Mouse (Mus musculus) urinary bladder, postnatal 14 days (tissue): ENCODE data around the gene Ephb1.

Experiments
- DNase-seq: peaks from one replicate; pipeline ENCODE4 v3.0.0; 2021; ENCODE audit warnings: low spot score

Ephb1 gene

GRCm38 (mm10) chr9:102249124-102249816 lies 105.2 kb downstream of the Ephb1 start:
- DNase-seq = no peak

GRCm38 (mm10) chr9:102245551-102245950 lies 108.9 kb downstream of the Ephb1 start:
- DNase-seq = no peak

- DNase-seq = no peak
These were observed 111.2 kb downstream of the Ephb1 start for GRCm38 (mm10) chr9:102243296-102243695.

GRCm38 (mm10) chr9:102241546-102241945 lies 112.9 kb downstream of the Ephb1 start:
- no peak for DNase-seq

- no peak for DNase-seq
These were observed 114.3 kb downstream of the Ephb1 start for GRCm38 (mm10) chr9:102240215-102240614.

GRCm38 (mm10) chr9:102235444-102235951 lies 119.0 kb downstream of the Ephb1 start:
- DNase-seq = no peak

GRCm38 (mm10) chr9:102231248-102231647 lies 123.2 kb downstream of the Ephb1 start:
- DNase-seq = no peak

- no peak for DNase-seq
These were observed 137.5 kb downstream of the Ephb1 start for GRCm38 (mm10) chr9:102216746-102217566.

- DNase-seq = no peak
These were observed 142.5 kb downstream of the Ephb1 start for GRCm38 (mm10) chr9:102212036-102212383.

GRCm38 (mm10) chr9:102211296-102212035 lies 143.0 kb downstream of the Ephb1 start:
- no peak for DNase-seq

GRCm38 (mm10) chr9:102205518-102205917 lies 149.0 kb downstream of the Ephb1 start:
- no peak for DNase-seq

- DNase-seq = no peak
These were observed 152.6 kb downstream of the Ephb1 start for GRCm38 (mm10) chr9:102201867-102202266.

- no peak for DNase-seq
These were observed 157.6 kb downstream of the Ephb1 start for GRCm38 (mm10) chr9:102196856-102197255.

GRCm38 (mm10) chr9:102194063-102194462 lies 160.4 kb downstream of the Ephb1 start:
- DNase-seq = no peak

GRCm38 (mm10) chr9:102192724-102193685 lies 161.5 kb downstream of the Ephb1 start:
- no peak for DNase-seq

- no peak for DNase-seq
These were observed 164.4 kb downstream of the Ephb1 start for GRCm38 (mm10) chr9:102190058-102190457.

GRCm38 (mm10) chr9:102189406-102189805 lies 165.1 kb downstream of the Ephb1 start:
- peak; percentile 8 for DNase-seq

- no peak for DNase-seq
These were observed 170.7 kb downstream of the Ephb1 start for GRCm38 (mm10) chr9:102183663-102184274.

- no peak for DNase-seq
These were observed 172.5 kb downstream of the Ephb1 start for GRCm38 (mm10) chr9:102181810-102182490.

GRCm38 (mm10) chr9:102181276-102181675 lies 173.2 kb downstream of the Ephb1 start:
- DNase-seq = no peak
